Mouse (Mus musculus): ENCODE measurements around the gene Cpne1. TPM values are rescaled to one million over a fixed set of nuclear protein-coding genes. Genes with fewer than 3 reads are reported as not detected.
A peak's percentile ranks its signal among the peaks of the same experiment; 100 is the strongest.

Gene Cpne1
- polyA plus RNA-seq (2012; fragmentation: generic; extraction: Trizol) = 54.6 TPM
- long read RNA-seq, experiment 1, transcript Cpne1-202 (16 exons, 3,441 nt) = major isoform, 13 of 25 reads
- long read RNA-seq, experiment 1, partial matches to known transcripts = 4 of 25 reads
- long read RNA-seq, experiment 1, other reads (novel, unspliced or antisense) = 5 of 25 reads
- long read RNA-seq, experiment 2, transcript Cpne1-203 (17 exons, 3,492 nt) = minor isoform, 39 of 318 reads
- long read RNA-seq, experiment 2, transcript Cpne1-202 (16 exons, 3,441 nt) = major isoform, 161 of 318 reads
- long read RNA-seq, experiment 2, partial matches to known transcripts = 39 of 318 reads
- long read RNA-seq, experiment 2, other reads (novel, unspliced or antisense) = 79 of 318 reads

DNA sequence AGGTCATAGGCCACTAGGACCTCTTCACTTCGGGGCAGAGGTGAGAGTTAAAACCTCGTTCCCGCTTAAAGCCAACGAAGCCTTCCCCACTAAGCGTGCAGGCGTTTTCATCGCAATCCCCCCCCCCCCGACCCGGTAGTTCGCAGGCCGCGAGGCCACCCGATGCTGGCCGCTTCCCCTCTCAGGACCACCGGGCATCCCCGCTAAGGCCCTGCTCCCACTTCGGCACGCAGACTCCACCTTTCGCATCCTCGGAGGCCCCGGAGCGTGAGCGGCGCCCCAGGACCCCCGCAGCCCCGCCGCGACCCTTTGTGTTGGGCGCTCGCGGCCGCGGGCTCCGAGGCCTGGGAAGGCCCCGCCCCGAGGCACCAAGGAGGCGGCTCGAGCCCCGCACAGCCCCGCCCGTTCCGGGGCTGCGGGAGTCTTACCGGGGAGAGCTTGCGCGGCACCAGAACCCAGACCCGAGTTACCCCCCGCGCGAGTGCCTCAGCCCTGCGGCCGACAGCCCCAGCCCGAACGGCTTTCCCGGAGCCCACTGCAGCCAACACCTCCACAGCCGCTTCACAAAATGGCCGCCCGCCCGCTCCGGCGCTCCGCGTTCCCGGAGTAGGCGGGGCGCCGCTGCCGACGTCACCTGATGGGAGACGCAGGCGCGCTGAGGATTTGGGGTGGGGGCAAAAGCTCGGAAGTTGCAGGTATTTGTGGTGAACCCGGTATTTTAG is at the start of gene Cpne1, which contains the start of gene Rbm12:
TSS of gene Cpne1 (minus strand) at position 608 of the 722 bp plus-strand sequence.
TSS of gene Rbm12 (minus strand) at position 621 of the 722 bp plus-strand sequence.
- peaks cover 56% of the 10 kb centered on the region for H3K79me2 ChIP-seq (ENCODE audit: control insufficient read depth, insufficient read depth)
- peaks cover 9% of the 10 kb centered on the region for H3K36me3 ChIP-seq (ENCODE audit: control insufficient read depth, insufficient read depth)
- H3K79me3 ChIP-seq (ENCODE audit: low read depth) = peaks cover 50% of the 10 kb centered on the region
- no peaks in the 10 kb centered on the region for H3K27me3 ChIP-seq (ENCODE audit: control insufficient read depth, insufficient read depth, insufficient read length)
- H3ac ChIP-seq (ENCODE audit: control insufficient read depth, insufficient read length, low read depth) = peak within 1 kb of the TSS; percentile 96
- TF ChIP-seq MYOG (IDR thresholded peaks at IDR 0.05; ENCODE audit: control insufficient read depth, extremely low read depth, insufficient read length) = no peak
- no peak for TF ChIP-seq FOSL1 (IDR thresholded peaks at IDR 0.05; ENCODE audit: insufficient read depth, low read length, poor library complexity, severe bottlenecking)
- TF ChIP-seq MYOD1 (IDR thresholded peaks at IDR 0.05; ENCODE audit: control insufficient read depth, insufficient read length, low read depth) = no peak
- TF ChIP-seq USF1 (IDR thresholded peaks at IDR 0.05; ENCODE audit: low read depth) = no peak
- TF ChIP-seq CEBPB (IDR thresholded peaks at IDR 0.05; ENCODE audit: low read depth) = no peak
- TF ChIP-seq CTCF (IDR thresholded peaks at IDR 0.05; ENCODE audit: control insufficient read depth, insufficient read depth, insufficient read length) = no peak
- no peak for TF ChIP-seq MAX (IDR thresholded peaks at IDR 0.05)
- H3K4me3 ChIP-seq (ENCODE audit: insufficient read depth, poor library complexity, severe bottlenecking) = peak within 1 kb of the TSS; percentile 87

DNA sequence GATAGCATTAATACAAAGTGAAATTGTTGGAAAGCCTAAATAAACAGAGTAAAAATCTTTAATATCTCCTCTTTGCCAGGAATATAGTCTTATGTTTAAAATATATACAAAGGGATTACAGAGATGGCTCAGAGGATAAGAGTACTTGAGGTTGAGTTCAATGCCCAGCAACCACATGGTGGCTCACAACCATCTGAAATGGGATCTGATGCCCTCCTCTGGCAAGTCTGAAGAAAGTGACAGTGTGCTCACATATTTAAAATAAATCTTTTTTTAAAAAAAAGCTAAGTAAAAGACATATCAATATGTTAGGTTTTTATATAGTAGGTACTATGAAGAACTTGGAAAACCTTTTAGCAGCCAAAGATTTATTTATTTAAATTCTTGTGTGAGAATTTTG is 39.8 kb upstream of the Cpne1 start:
- Histone ChIP-seq H3ac (ENCODE audit: control insufficient read depth, insufficient read length, low read depth) (no peak overlapping the region), H3K79me2 (ENCODE audit: control insufficient read depth, insufficient read depth) (peaks cover 84% of the 10 kb centered on the region), H3K27me3 (ENCODE audit: control insufficient read depth, insufficient read depth, insufficient read length) (no peaks in the 10 kb centered on the region), H3K79me3 (ENCODE audit: low read depth) (peaks cover 43% of the 10 kb centered on the region), H3K36me3 (ENCODE audit: control insufficient read depth, insufficient read depth) (peaks cover 98% of the 10 kb centered on the region), H3K4me3 (ENCODE audit: insufficient read depth, poor library complexity, severe bottlenecking) (no peak overlapping the region)
- TF ChIP-seq MYOD1 (IDR thresholded peaks at IDR 0.05; ENCODE audit: control insufficient read depth, insufficient read length, low read depth) = no peak
- no peak for TF ChIP-seq MAX (IDR thresholded peaks at IDR 0.05)
- no peak for TF ChIP-seq FOSL1 (IDR thresholded peaks at IDR 0.05; ENCODE audit: insufficient read depth, low read length, poor library complexity, severe bottlenecking)
- no peak for TF ChIP-seq CEBPB (IDR thresholded peaks at IDR 0.05; ENCODE audit: low read depth)
- no peak for TF ChIP-seq CTCF (IDR thresholded peaks at IDR 0.05; ENCODE audit: control insufficient read depth, insufficient read depth, insufficient read length)
- TF ChIP-seq MYOG (IDR thresholded peaks at IDR 0.05; ENCODE audit: control insufficient read depth, extremely low read depth, insufficient read length) = no peak
- no peak for TF ChIP-seq USF1 (IDR thresholded peaks at IDR 0.05; ENCODE audit: low read depth)

- H3K79me3 ChIP-seq (ENCODE audit: low read depth) = peaks cover 17% of the 10 kb centered on the region
- H3ac ChIP-seq (ENCODE audit: control insufficient read depth, insufficient read length, low read depth) = no peak overlapping the region
- TF ChIP-seq FOSL1 (IDR thresholded peaks at IDR 0.05; ENCODE audit: insufficient read depth, low read length, poor library complexity, severe bottlenecking) (no peak), CEBPB (IDR thresholded peaks at IDR 0.05; ENCODE audit: low read depth) (no peak), MYOG (IDR thresholded peaks at IDR 0.05; ENCODE audit: control insufficient read depth, extremely low read depth, insufficient read length) (no peak), MYOD1 (IDR thresholded peaks at IDR 0.05; ENCODE audit: control insufficient read depth, insufficient read length, low read depth) (no peak), CTCF (IDR thresholded peaks at IDR 0.05; ENCODE audit: control insufficient read depth, insufficient read depth, insufficient read length) (no peak), USF1 (IDR thresholded peaks at IDR 0.05; ENCODE audit: low read depth) (no peak), MAX (IDR thresholded peaks at IDR 0.05) (no peak)
- H3K79me2 ChIP-seq (ENCODE audit: control insufficient read depth, insufficient read depth) = peaks cover 80% of the 10 kb centered on the region
- peaks cover 67% of the 10 kb centered on the region for H3K36me3 ChIP-seq (ENCODE audit: control insufficient read depth, insufficient read depth)
- H3K4me3 ChIP-seq (ENCODE audit: insufficient read depth, poor library complexity, severe bottlenecking) = no peak overlapping the region
- no peaks in the 10 kb centered on the region for H3K27me3 ChIP-seq (ENCODE audit: control insufficient read depth, insufficient read depth, insufficient read length)
These were observed 35.7 kb upstream of the Cpne1 start for GRCm38 (mm10) chr2:156147316-156147915.

GRCm38 (mm10) chr2:156146272-156146989 is 34.7 kb upstream of the Cpne1 start:
- peaks cover 17% of the 10 kb centered on the region for H3K79me3 ChIP-seq (ENCODE audit: low read depth)
- no peak overlapping the region for H3ac ChIP-seq (ENCODE audit: control insufficient read depth, insufficient read length, low read depth)
- H3K4me3 ChIP-seq (ENCODE audit: insufficient read depth, poor library complexity, severe bottlenecking) = no peak overlapping the region
- TF ChIP-seq MAX (IDR thresholded peaks at IDR 0.05) = no peak
- TF ChIP-seq MYOD1 (IDR thresholded peaks at IDR 0.05; ENCODE audit: control insufficient read depth, insufficient read length, low read depth) = no peak
- TF ChIP-seq USF1 (IDR thresholded peaks at IDR 0.05; ENCODE audit: low read depth) = no peak
- no peak for TF ChIP-seq CTCF (IDR thresholded peaks at IDR 0.05; ENCODE audit: control insufficient read depth, insufficient read depth, insufficient read length)
- no peak for TF ChIP-seq MYOG (IDR thresholded peaks at IDR 0.05; ENCODE audit: control insufficient read depth, extremely low read depth, insufficient read length)
- TF ChIP-seq FOSL1 (IDR thresholded peaks at IDR 0.05; ENCODE audit: insufficient read depth, low read length, poor library complexity, severe bottlenecking) = no peak
- TF ChIP-seq CEBPB (IDR thresholded peaks at IDR 0.05; ENCODE audit: low read depth) = no peak
- peaks cover 61% of the 10 kb centered on the region for H3K36me3 ChIP-seq (ENCODE audit: control insufficient read depth, insufficient read depth)
- no peaks in the 10 kb centered on the region for H3K27me3 ChIP-seq (ENCODE audit: control insufficient read depth, insufficient read depth, insufficient read length)
- peaks cover 70% of the 10 kb centered on the region for H3K79me2 ChIP-seq (ENCODE audit: control insufficient read depth, insufficient read depth)
